Comparison of ENCODE assay signal across 9 mouse cellular contexts in genomic region chr7:130671301-130671700, GRCm38 (mm10).
DNase-seq lines count a peak whose midpoint lies in the region; ATAC-seq and TF ChIP-seq lines count a peak whose summit lies in the region.
"Had no signal": no experiment of that assay in that cellular context is flagged by ENCODE, and none has a peak within 500 bp of the region (broad histone marks: within the 10 kb centered on the region; RNA-seq: fewer than 3 reads in every experiment).

No protein-coding gene starts in this region.

- H3K27me3 ChIP-seq in kidney, adult 2 months (replicated peaks; ENCODE audit: control insufficient read depth, insufficient read depth, low read length) = no peaks in the 10 kb centered on the region
- no peaks in the 10 kb centered on the region for H3K27me3 ChIP-seq in heart, embryonic 13.5 days (replicated peaks)

- H3K4me1 ChIP-seq in kidney, adult 2 months (ENCODE audit: control insufficient read depth, insufficient read depth, low read length) = peaks cover 27% of the 10 kb centered on the region
- H3K4me1 ChIP-seq in heart, embryonic 13.5 days = peaks cover 82% of the 10 kb centered on the region

- peak; percentile 68 for DNase-seq in kidney, adult 2 months
- DNase-seq in kidney, postnatal 14 days = no peak
- peak; percentile 55 for DNase-seq in adipocyte (ENCODE audit: low spot score)
- DNase-seq in lung, postnatal 25 days (ENCODE audit: low spot score) = peak; percentile 55
- no peak for DNase-seq in left cerebral cortex, adult 9 months (ENCODE audit: low spot score in 2 of 2)
- no peak for DNase-seq in layer of hippocampus, postnatal 25 days (ENCODE audit: extremely low spot score in 1 of 2, low spot score in 1 of 2)
- no peak for DNase-seq in right cerebral cortex, postnatal 14 days

- no peak overlapping the region for H3K27ac ChIP-seq in kidney, adult 2 months (ENCODE audit: insufficient read depth, low read depth, low read length)
- H3K27ac ChIP-seq in heart, embryonic 13.5 days (replicated peaks) = peak overlapping the region; percentile 100
- H3K27ac ChIP-seq: macrophage had no signal

- no peak for ATAC-seq in heart, embryonic 13.5 days (ENCODE audit: extremely low read depth, insufficient number of reproducible peaks, low FRiP score, low TSS enrichment)

- peak overlapping the region; percentile 8 for H3K9ac ChIP-seq in heart, embryonic 13.5 days

- H3K4me2 ChIP-seq in heart, embryonic 13.5 days = no peak overlapping the region

- H3K36me3 ChIP-seq in kidney, adult 2 months (ENCODE audit: control insufficient read depth, insufficient read depth, low read length) = no peaks in the 10 kb centered on the region
- peaks cover 20% of the 10 kb centered on the region for H3K36me3 ChIP-seq in heart, embryonic 13.5 days

- WGBS in kidney, adult 2 months = 49% methylated on average over 6 of the region's 6 CpGs
- 54% methylated on average over 6 of the region's 6 CpGs for WGBS in heart, embryonic 13.5 days

- H3K4me3 ChIP-seq in kidney, adult 2 months (ENCODE audit: insufficient read depth, low read depth, low read length) = no peak overlapping the region
- no peak overlapping the region for H3K4me3 ChIP-seq in heart, embryonic 13.5 days

- no peak for TF ChIP-seq POLR2A in kidney, adult 2 months (IDR thresholded peaks at IDR 0.05; ENCODE audit: low read depth, low read length)

- H3K9me3 ChIP-seq in heart, embryonic 13.5 days = 0 out of 2 replicates have a peak, but pooled peaks cover 3% of the 10 kb centered on the region

- TF ChIP-seq CTCF in kidney, adult 2 months (conservative IDR thresholded peaks at IDR 0.05; ENCODE audit: insufficient read depth, insufficient read length, low read depth, low read length) = no peak

Comparison
In these comparisons a context has a peak if more than half of its experiments do, and no peak if none do; other contexts are left out.
1. DNase-seq: peak in kidney, adult 2 months (single experiment), adipocyte (single experiment) and lung, postnatal 25 days (single experiment); none in kidney, postnatal 14 days (single experiment), left cerebral cortex, adult 9 months (0 of 2), layer of hippocampus, postnatal 25 days (0 of 2) and right cerebral cortex, postnatal 14 days (single experiment).